Mouse (Mus musculus) forebrain, embryonic 11.5 days (tissue): Measurements from ENCODE around the gene Arhgef7. TPM values are rescaled to one million over a fixed set of nuclear protein-coding genes. Genes with fewer than 3 reads are reported as not detected.

Source experiments
- ATAC-seq: fragments of 200-750 bp; cut with Nextera tagmentation; replicated peaks from 2 replicates; pipeline ENCODE4 v1.8.0; 2017; ENCODE audit warnings: moderate TSS enrichment; ENCODE audit not compliant: low FRiP score
- DNase-seq: peaks from one replicate; pipeline ENCODE4 v3.0.0-alpha.2; 2017; ENCODE audit warnings: low spot score
- H3K27ac ChIP-seq: fragments of 300-500 bp; sonication (generic); 2 replicates; pipeline ENCODE4 v1.5.1; 2014; ENCODE audit warnings: low read depth, low read length
- H3K27me3 ChIP-seq: fragments of 300-500 bp; sonication (generic); 2 replicates; pipeline ENCODE4 v1.6.1; 2014; ENCODE audit warnings: mild to moderate bottlenecking, low read length, mixed read lengths; ENCODE audit not compliant: control insufficient read depth, insufficient read depth
- H3K36me3 ChIP-seq: fragments of 300-500 bp; sonication (generic); 2 replicates; pipeline ENCODE4 v1.6.1; 2014; ENCODE audit warnings: mild to moderate bottlenecking, low read length, moderate library complexity, mixed read lengths; ENCODE audit not compliant: control insufficient read depth, insufficient read depth
- H3K4me1 ChIP-seq: fragments of 300-500 bp; sonication (generic); replicated peaks from 2 replicates; pipeline ENCODE4 v1.6.1; 2014; ENCODE audit warnings: low read length, mixed read lengths; ENCODE audit not compliant: control insufficient read depth, insufficient read depth
- H3K4me2 ChIP-seq: fragments of 300-500 bp; sonication (generic); 2 replicates; pipeline ENCODE4 v1.6.1; 2014; ENCODE audit warnings: low read depth, mild to moderate bottlenecking, low read length, moderate library complexity, mixed read lengths; ENCODE audit not compliant: severe bottlenecking
- H3K4me3 ChIP-seq: fragments of 300-500 bp; sonication (generic); 2 replicates; pipeline ENCODE4 v1.5.1; 2014; ENCODE audit warnings: low read depth, low read length
- H3K9ac ChIP-seq: fragments of 300-500 bp; sonication (generic); 2 replicates; pipeline ENCODE4 v1.6.1; 2014; ENCODE audit warnings: low read length
- H3K9me3 ChIP-seq: fragments of 300-500 bp; sonication (generic); 2 replicates; pipeline ENCODE4 v1.6.1; 2016; ENCODE audit warnings: low read length, mixed read lengths; ENCODE audit not compliant: control insufficient read depth
- WGBS: fragments of 180-500 bp; shearing (Covaris S2); extraction: QIAGEN DNeasy Blood & Tissue Kit; methylation state at CpG from one replicate; pipeline ENCODE4 v1.1.7; 2014; 5-methylcytosine and 5-hydroxymethylcytosine counted together
- polyA plus RNA-seq: library from polyadenylated mRNA; unstranded; fragments of >200 nt; fragmentation: Nextera tagmentation; extraction: Ambion mirVana; gene quantifications from 2 replicates; pipeline ENCODE4 v1.2.1, GENCODE M21; 2014

Gene Arhgef7
- polyA plus RNA-seq, 1 experiment from 2014 or later, result 81.9 TPM

DNA sequence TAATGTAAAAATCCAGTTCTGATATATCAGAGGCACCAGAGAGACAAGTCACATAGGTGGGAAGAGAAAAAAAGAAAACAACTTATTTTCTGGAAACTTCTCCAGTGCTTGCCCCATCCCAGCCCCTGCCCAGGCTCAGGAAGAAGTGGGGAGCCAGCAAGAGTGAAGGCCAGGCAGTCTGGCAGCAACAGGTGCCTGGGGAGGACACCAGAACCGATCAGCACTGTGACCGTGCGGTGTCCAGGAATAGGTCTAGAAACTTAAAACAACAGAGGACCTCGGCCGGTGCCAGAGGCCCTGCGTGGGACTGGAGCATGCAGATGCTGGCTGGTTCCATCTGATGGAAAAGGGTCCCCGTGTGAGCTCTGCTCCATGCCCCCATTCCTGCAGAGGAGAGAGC lies 30.1 kb upstream of the Arhgef7 start:
- 93% methylated on average over 7 of the region's 7 CpGs for WGBS

DNA sequence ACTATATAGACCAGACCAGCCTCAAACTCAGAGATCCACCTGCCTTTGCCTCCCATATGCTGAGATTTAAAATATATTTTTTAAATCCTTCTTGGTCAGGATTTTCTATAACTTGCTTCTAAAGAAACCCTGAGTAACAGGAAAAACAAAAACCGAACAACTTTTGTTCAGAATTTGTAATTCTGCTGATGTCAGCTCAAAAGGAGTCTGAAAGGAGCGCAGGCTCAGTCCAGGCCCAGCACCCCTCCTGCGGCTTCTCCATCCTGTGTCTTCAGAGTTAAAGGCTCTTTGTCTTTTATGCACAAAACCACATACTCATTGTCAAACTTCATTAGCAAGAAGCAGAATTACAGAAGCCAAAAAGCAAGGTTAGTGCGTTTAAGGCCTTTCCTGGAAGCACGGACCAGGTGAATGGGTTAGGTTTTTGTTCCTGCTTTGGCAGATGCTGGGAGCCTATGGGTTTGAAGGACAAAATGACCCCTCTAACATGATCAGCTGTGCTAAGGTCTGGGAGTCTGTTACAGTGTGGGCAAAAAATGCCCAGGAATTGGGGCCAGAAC lies 28.0 kb upstream of the Arhgef7 start:
- Histone ChIP-seq H3K27me3 (no peaks in the 10 kb centered on the region), H3K9ac (no peak overlapping the region; the same call in 1 of the 2 replicates), H3K27ac (no peak overlapping the region), H3K4me2 (no peak overlapping the region; the same call in 1 of the 2 replicates), H3K4me1 (no peaks in the 10 kb centered on the region), H3K4me3 (no peak overlapping the region), H3K36me3 (no peaks in the 10 kb centered on the region), H3K9me3 (no peaks in the 10 kb centered on the region)
- DNase-seq (no peak), ATAC-seq (no peak)
- 82% methylated on average over 5 of the region's 5 CpGs for WGBS

More for the DNA sequence above, 30.1 kb upstream of the Arhgef7 start:
- DNase-seq, result no peak
- Histone ChIP-seq H3K27ac (no peak overlapping the region), H3K4me1 (no peaks in the 10 kb centered on the region), H3K27me3 (no peaks in the 10 kb centered on the region), H3K36me3 (no peaks in the 10 kb centered on the region), H3K9me3 (no peaks in the 10 kb centered on the region), H3K9ac (no peak overlapping the region), H3K4me3 (no peak overlapping the region), H3K4me2 (no peak overlapping the region)
- ATAC-seq, result no peak

DNA sequence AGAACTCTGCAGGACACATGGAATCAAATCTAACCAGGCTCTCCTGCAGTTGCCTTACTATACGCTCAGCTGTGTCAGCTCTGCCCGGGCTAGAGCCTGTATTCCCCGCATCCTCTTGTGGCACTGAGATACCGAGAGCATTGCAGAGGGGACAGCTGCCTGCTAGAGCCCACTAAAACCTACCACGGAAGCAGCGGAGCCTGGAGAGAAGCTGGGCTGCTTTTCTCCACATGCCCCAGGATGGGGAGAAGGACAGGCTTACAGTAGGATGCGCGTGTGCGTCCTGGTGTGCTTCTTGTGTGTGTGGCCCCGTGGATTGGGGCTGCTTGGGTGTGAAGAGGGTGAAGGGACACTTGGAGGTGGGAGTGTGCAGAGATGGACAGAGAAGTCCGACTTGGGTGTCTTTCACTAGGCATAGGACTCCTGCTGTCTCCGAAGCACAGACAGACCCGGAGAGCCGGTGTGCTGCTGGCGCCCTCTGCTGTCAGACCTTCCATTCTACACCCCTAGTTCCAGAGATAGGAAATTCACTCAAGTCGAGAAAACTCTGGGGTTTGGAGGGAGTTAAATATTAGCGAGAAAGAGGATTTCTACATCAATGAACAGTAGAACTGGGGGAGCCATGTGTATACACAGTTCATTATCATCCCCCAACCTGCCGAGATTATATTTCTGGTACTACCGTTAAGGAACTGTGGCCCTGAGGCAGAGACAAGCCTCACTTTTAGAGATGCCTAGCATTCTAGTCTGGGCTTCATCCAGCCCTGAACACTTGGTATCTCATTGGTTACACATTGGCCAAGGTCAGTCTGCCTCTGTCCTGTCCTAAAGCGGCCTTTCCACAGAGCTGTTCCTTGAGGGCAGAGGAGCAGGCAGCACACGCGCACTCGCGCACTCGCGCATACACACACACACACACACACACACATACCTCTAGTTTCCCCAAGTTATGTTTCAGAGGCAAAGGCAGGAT lies 27.2 kb upstream of the Arhgef7 start:
- Histone ChIP-seq H3K27me3 (no peaks in the 10 kb centered on the region), H3K4me3 (no peak overlapping the region), H3K9ac (no peak overlapping the region), H3K9me3 (no peaks in the 10 kb centered on the region), H3K4me1 (no peaks in the 10 kb centered on the region), H3K36me3 (no peaks in the 10 kb centered on the region), H3K27ac (no peak overlapping the region), H3K4me2 (peak overlapping the region; percentile 43; the same call in 1 of the 2 replicates)
- ATAC-seq (peak; percentile 67), DNase-seq (peak; percentile 91)
- WGBS, result 39% methylated on average over 26 of the region's 26 CpGs

DNA sequence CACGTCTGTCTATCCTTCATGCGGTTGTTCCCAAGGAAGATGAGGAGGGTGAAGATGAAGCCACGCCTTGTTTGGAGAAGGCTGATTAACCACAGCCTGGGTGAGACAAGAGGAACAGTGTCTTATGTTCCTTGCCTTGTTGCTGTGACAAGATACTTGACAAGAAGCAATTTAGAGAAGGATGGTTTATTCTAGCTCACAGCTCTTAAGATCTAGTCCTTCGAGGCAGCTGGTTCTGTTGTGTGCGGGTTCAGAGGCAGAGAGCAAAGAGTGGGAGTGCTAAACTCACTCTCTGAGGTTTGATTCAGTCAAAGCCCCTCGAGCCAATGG lies 26.5 kb upstream of the Arhgef7 start, which contains the start of gene 1700016D06Rik:
Gene 1700016D06Rik (minus strand): TSS at position 31 of the 330 bp plus-strand sequence.
- ATAC-seq (no peak), DNase-seq (no peak)
- H3K27ac ChIP-seq, result no peak within 1 kb of the TSS
- H3K36me3 ChIP-seq, result no peaks in the 10 kb centered on the region
- no peak within 1 kb of the TSS for H3K4me3 ChIP-seq
- peak within 1 kb of the TSS; percentile 43; the same call in 1 of the 2 replicates for H3K4me2 ChIP-seq
- WGBS, result 77% methylated on average over 6 of the region's 6 CpGs
- no peaks in the 10 kb centered on the region for H3K4me1 ChIP-seq
- H3K9ac ChIP-seq, result no peak within 1 kb of the TSS
- H3K27me3 ChIP-seq, result no peaks in the 10 kb centered on the region
- H3K9me3 ChIP-seq, result no peaks in the 10 kb centered on the region

DNA sequence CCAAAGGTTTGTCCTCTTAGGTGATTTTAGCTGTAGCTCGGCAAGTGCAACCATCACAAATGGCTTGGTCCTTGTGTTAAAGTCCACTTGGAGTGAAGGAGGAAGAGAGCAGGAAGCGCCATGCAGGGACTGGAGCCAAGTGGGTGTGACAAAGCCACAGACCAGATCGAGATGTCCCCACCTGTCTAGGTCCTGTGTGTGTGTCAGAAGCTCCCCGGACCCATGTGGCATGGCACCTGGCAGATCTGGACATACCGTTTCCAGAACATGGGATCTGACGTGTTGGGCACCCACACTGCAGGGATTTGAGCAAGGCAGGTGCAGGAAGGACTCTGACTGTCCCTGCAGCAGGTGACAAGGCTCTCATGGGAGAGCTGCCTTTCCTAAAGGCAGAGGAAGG lies 26.1 kb upstream of the Arhgef7 start:
- H3K4me1 ChIP-seq, result no peaks in the 10 kb centered on the region
- WGBS, result 87% methylated on average over 6 of the region's 6 CpGs
- H3K27me3 ChIP-seq, result no peaks in the 10 kb centered on the region
- DNase-seq (no peak), ATAC-seq (no peak)
- no peak overlapping the region for H3K9ac ChIP-seq
- no peak overlapping the region for H3K27ac ChIP-seq
- no peak overlapping the region for H3K4me3 ChIP-seq
- H3K36me3 ChIP-seq, result no peaks in the 10 kb centered on the region
- no peak overlapping the region for H3K4me2 ChIP-seq
- H3K9me3 ChIP-seq, result no peaks in the 10 kb centered on the region

DNA sequence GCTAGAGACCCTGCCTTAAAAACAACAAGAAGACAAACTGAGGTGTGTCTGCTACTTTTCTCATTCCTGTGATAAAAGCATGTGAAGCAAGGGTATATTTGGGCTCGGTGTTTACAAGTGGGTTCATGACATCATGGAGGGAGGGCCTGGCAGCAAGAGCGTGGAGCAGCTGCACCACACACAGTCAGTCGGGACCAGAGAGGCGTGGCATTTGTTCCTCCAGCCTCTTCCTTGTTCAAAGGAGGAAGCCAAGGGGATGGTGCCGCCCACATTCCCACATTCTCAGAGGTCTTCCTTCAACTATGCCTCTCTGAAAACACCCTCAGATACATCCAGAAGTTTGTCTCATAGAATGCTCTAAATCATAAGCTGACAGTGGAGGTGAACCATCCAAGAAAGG lies 23.7 kb upstream of the Arhgef7 start:
- Histone ChIP-seq H3K27ac (no peak overlapping the region), H3K9me3 (no peaks in the 10 kb centered on the region), H3K36me3 (no peaks in the 10 kb centered on the region), H3K4me1 (no peaks in the 10 kb centered on the region), H3K27me3 (no peaks in the 10 kb centered on the region), H3K4me3 (no peak overlapping the region), H3K4me2 (no peak overlapping the region), H3K9ac (no peak overlapping the region)
- DNase-seq (no peak), ATAC-seq (no peak)
- 90% methylated on average over 5 of the region's 5 CpGs for WGBS

DNA sequence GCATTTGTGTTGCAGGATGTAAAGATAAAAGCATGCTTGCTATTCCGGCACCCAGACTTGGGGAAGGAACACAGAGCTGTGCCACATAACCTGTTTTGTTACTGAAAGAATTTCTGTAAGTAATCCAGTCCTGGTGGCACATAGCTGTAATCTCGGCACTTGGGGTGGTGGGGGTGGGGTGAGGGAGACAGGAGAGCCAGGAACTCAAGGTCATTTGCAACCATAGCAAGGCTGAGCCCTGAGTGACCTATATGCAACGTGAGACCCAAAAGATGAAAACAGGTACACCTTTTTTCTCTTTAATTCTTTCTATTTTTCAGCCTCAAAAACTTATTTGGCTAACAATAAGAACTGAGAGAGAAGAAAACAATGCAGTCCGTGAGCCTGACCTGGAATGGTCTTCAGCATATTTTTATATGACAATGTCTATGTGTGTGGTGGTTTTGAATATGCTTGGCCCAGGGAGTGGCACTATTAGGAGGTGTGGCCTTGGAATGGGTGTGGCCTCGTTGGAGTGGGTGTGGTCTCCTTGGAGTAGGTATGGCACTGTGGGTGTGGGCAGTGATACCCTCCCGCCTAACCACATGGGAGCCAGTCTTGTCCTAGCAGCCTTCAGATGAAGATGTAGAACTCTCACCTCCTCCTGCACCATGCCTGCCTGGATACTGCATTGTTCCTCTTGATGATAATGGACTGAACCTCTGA lies 22.7 kb upstream of the Arhgef7 start:
- H3K4me2 ChIP-seq, result no peak overlapping the region
- H3K9me3 ChIP-seq, result no peaks in the 10 kb centered on the region
- no peak overlapping the region for H3K4me3 ChIP-seq
- ATAC-seq (no peak), DNase-seq (no peak)
- H3K4me1 ChIP-seq, result no peaks in the 10 kb centered on the region
- H3K36me3 ChIP-seq, result no peaks in the 10 kb centered on the region
- 74% methylated on average over 6 of the region's 6 CpGs for WGBS
- H3K27me3 ChIP-seq, result no peaks in the 10 kb centered on the region
- H3K27ac ChIP-seq, result no peak overlapping the region
- H3K9ac ChIP-seq, result no peak overlapping the region

DNA sequence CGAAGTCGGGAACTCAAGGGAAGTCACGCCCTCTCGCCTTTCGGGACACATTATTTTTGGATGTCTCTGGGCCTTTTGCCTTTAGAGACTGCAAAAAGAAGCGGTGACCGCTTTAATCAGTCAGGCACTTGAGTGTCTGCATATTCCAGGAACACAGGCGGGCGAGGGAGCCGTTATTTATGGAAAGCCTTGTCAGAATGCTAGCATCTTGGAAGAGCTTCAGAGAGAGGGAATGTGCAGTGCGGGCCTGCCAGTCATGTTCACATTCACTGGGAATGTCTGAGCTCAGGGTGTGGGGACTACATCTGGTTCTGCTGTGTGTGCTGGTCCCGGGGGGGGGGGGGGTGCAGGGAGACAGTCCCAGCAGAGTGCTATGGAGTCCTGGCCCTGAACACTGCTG lies 21.7 kb upstream of the Arhgef7 start:
- H3K27me3 ChIP-seq, result no peaks in the 10 kb centered on the region
- 92% methylated on average over 12 of the region's 12 CpGs for WGBS
- H3K4me1 ChIP-seq, result no peaks in the 10 kb centered on the region
- DNase-seq (no peak), ATAC-seq (no peak)
- H3K9ac ChIP-seq, result no peak overlapping the region
- H3K27ac ChIP-seq, result no peak overlapping the region
- no peak overlapping the region for H3K4me2 ChIP-seq
- no peak overlapping the region for H3K4me3 ChIP-seq
- no peaks in the 10 kb centered on the region for H3K36me3 ChIP-seq
- no peaks in the 10 kb centered on the region for H3K9me3 ChIP-seq
